Mouse (Mus musculus) frontal cortex, postnatal 14 days (tissue): ENCODE results near the gene Krba1.

ENCODE experiments used
- DNase-seq, 2 experiments: peaks; one replicate each; pipeline ENCODE4 v3.0.0; 2022; ENCODE audit warnings: low spot score in 2 of 2

The Krba1 gene

DNA sequence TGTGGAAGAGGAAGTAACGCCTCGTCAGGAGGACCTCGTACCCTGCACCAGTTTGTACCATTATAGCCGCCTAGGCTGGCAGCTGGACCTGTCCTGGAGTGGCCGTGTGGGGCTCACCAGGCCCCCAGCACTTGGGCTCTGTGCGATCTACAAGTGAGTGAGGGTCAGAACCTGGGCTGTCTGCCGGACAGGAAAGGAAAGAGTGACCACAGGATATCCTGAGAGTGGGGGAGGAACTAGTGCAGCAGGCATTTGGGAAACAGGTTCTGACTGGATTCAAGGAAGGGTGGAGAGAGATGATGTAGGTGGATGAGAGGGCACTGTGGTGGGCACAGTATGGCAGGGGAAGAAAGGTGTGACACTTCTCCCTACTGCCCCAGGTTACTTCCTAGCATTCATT is 53.1 kb downstream of the Krba1 start:
- no peak for DNase-seq

DNA sequence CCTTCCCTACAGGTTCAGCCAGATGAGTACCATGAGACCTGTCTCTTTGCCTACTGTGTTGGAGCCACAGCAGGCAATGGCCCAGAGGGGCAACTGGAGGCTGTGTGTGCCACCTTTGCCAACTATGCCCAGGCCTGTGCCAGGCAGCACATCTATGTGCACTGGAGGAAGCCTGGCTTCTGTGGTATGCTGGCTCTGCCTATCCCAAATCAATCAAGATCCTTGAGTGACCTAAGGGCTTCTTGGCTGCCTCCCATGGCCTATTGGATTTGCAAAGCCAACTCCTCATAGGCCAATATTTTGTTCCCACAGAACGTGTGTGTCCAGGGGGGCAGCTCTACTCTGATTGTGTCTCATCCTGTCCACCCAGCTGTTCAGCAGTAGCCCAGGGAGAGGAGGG is 56.8 kb downstream of the Krba1 start:
- no peak for DNase-seq

DNA sequence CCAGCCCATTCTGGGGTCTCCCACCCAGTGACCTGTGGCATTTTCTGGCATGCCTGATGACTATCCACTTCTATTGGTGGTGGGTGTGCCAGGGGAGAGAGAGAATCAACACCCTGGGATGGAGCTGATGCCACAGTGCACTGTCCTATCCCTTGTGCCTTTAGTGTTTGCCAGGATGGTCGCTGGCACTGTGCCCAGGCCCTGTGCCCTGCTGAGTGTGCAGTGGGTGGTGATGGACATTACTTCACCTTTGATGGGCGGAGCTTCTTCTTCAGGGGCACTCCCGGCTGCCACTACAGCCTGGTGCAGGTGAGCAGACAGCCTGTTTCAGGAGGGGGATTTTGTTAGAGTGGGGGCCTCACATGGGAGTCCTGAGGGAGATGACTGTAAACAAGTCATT is 57.4 kb downstream of the Krba1 start:
- no peak for DNase-seq

GRCm38 (mm10) chr6:48464966-48465679 is 69.7 kb downstream of the Krba1 start:
- no peak for DNase-seq

GRCm38 (mm10) chr6:48466715-48467114 is 71.3 kb downstream of the Krba1 start:
- no peak for DNase-seq

GRCm38 (mm10) chr6:48467490-48467889 is 72.1 kb downstream of the Krba1 start:
- DNase-seq, result no peak
